Mouse (Mus musculus) forebrain, embryonic 13.5 days (tissue): ENCODE data around the gene Dffa. TPM values are rescaled to one million over a fixed set of nuclear protein-coding genes. Genes with fewer than 3 reads are reported as not detected.

Experiments
- polyA plus RNA-seq: library from polyadenylated mRNA; unstranded; fragments of >200 nt; fragmentation: Nextera tagmentation; extraction: Ambion mirVana; gene quantifications from 2 replicates; pipeline ENCODE4 v1.2.1, GENCODE M21; 2015

The Dffa gene
- polyA plus RNA-seq, 1 experiment from 2014 or later = 24.4 TPM

Other genes with a start within 250 kb of the Dffa start
- gene Pex14, start 4.3 kb upstream of the Dffa start, polyA plus RNA-seq = 46.1 and 47.8 TPM in 2 replicates
- gene Cort, start 22.6 kb downstream of the Dffa start, polyA plus RNA-seq = 0.28 TPM in 1 of 2 replicates, not detected in the other
- 38.7 and 40.7 TPM in 2 replicates for gene Cenps, start 33.5 kb downstream of the Dffa start, polyA plus RNA-seq
- 96.4 and 107 TPM in 2 replicates for gene Pgd, start 62.6 kb downstream of the Dffa start, polyA plus RNA-seq
- 136 TPM in 2 replicates for gene Kif1b, start 203.5 kb downstream of the Dffa start, polyA plus RNA-seq